Mouse (Mus musculus) adrenal gland, postnatal 10 days (tissue): ENCODE measurements around the gene Frmd4b. TPM values are rescaled to one million over a fixed set of nuclear protein-coding genes. Genes with fewer than 3 reads are reported as not detected.

Experiments
- DNase-seq: peaks from one replicate; pipeline ENCODE4 v3.0.0; 2021; ENCODE audit warnings: mixed read lengths
- total RNA-seq, 2 experiments: library from RNA; stranded (reverse); gene quantifications; 2 replicates each; pipeline ENCODE4 v1.2.3; 2021

Gene Frmd4b
- total RNA-seq, 2 experiments from 2014 or later = 20.0 to 27.9 TPM

DNA sequence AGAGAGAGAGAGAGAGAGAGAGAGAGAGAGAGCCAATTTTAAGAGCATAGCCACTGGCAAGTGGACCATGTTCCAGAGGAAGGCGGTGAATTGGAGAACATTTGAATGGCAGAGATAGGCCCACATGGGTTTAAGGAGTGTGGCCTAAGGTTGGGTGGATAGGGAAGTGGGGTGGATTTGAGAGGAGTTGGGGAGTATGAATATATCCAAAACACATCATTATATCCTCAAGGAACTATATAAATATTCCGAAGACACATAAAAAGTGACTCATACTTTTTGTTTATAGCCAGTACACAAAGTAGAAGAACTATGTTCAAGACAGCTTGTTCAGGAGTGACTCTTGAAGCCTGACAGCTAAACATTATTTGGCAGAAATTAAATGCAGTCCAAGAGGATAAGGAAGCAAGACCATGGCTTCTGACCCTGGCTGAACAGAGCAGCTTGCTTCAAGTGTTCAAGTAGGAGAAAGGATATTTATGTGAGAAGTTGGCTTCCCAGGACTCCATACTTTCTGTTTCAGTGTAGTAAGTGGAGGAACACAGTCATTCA, 36.8 kb downstream of the Frmd4b start:
- no peak for DNase-seq

DNA sequence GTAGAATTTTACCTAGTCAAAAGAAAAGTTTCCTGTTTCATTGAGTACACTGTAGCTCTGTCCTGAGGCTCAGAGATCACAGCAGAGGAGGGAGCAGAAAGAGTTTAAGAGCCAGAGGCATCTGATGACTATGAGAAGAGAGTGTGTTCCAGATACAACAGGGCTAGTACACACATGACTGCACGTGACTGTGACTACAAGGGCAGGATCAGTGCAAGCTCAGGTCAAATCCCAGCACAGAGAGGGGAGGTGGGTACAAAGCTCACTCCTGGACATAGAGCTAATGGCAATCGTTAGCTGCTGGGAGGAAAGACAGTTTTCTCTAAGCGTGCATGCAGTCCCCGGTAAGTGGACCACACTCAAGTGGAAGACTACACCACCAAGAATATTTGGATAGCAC, 37.6 kb downstream of the Frmd4b start:
- no peak for DNase-seq

DNA sequence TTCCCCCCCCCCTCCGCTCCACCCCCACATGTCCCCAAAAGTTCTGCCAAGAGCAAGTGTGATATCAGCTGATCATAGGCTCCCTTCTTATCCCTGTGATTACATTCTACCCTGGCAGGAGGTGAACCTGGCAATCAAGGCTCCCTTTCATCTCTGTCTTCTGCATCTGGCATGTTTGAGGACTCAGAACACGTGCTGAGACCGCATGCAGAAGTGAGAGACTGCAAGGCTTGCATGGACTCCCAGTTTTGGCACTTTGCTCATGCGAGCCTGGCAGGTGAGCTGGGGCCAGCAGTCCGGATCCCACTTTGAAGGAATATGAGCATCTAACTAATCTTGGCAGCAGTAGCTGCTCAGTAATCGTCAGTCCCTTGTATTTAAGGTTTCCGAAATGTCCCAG, 39.1 kb downstream of the Frmd4b start:
- no peak for DNase-seq

DNA sequence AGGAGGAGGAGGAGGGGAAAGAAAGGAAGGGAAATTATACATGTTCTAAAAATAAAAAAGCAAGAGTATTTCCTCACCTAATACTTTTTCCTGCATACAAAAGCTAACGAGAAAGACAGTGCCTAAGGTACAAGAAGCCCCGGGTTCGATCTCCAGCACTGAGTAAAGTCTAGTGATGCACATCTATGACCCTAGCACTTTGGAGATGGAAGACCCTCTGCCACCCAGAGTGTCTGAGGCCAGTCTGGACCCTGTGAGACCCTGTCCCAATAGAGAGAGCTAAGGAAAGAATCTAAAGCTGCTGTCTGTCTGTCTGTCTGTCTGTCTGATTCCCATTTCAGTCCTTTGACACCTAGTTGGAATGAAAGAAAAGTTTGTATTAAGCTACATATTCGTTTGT, 40.0 kb downstream of the Frmd4b start:
- no peak for DNase-seq

DNA sequence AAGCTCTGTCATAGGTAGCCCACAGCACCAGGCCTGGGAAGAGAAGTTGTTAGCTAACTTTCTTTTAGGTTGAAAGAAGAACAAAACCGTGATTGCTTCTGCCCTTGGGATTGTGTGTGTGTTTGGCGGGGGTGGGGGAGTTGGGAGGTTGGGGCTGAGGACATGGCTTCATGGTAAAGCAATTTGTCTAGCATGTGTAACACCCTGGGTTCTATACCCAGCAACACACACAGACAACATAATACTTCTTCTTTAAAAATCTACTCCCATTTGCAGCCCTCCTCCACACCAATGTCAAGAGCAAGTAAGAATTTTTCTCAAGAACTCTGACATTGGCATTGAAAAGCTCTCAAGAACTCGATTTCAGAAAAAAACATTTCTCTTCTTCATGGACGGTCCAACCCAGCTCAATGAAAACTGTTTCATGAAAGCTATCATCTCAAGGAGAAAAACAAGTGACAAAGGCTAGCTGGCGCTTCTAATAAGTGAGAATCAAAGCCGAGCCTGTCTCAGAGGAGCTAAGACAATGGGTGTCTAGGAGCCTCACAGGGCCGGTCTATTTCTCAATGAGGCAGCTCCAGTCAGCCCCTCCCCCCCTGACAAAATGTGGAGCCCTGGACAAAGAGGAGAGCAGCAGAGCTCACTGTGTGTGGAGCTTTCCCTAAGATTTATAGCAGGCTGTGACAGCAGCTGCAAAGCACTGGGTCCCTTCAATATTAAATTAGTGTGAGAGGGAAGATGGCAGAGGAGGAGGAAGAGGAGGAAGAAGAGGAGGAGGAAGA, 40.6 kb downstream of the Frmd4b start:
- peak; percentile 58 for DNase-seq

DNA sequence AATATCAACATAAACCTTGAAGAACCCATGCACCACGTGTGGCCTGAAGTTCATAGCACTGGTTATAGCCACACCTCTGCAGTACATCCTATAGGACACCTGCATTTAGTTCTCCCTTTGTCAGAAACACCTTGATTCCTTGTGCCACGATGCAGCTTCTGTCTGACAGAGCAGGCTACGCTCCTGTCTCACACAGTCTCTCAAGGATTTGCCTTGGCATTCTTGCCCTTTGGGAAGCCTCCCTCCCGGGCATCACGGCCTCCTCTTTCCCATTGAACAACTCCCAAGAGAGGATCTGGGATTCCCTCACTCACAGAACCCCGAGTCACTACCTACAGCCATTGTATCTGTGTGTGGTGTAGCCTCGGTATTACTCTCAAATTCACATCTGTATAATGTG, 41.2 kb downstream of the Frmd4b start:
- DNase-seq = no peak

DNA sequence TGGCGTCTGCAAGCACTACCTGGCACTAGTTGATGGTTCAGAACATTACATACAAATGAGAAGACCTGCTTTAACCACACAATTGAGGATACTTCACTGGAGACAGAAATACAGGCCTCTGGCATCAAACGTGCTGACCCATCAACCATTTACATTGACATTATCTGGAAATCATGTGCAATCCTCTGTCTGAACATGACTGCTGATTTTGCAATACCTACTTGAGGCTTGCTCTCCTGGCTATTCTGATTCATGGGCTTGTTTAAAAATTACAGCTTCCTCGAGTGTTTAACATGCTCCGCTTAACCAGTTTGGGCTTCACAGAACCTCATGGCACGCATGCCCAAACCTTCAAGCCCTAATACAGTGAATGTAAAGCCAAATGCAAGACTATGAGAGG, 42.4 kb downstream of the Frmd4b start:
- no peak for DNase-seq

DNA sequence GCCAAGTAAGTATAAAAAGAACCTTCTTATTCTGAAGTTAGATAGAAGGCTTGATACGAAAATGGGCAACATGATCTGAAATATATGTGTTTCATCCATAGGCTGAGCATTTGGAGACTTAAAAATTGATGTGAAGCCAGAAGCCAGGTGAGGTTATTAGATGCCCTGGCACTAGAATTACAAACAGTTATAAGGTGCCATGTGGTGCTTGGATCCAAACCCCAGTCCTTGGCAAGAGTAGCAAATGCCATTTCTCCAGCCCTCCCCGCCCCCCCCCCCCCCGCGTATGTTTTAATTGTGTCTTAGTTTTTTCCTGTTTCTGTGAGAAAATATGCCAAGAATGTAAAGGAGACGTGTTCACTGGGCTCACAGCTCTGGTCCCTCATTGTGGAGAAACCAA, 45.1 kb downstream of the Frmd4b start:
- no peak for DNase-seq

DNA sequence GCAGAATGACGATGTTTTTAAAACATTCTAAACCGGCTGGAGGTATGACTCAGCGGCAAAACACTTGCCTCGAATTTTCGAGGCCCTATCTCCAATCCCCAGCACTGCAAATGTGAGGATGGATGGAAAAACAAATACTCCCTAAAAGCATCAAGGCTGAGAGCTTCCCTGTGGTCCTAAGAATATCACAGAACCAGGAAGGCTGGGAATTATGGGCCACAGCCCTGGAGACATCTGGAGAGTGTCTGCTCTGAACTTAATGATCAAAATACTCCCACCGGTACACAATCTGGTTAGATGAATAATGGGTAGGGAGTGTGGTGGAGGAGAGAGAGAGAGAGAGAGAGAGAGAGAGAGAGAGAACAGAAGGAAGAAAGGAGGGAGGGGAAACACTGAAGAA, 48.8 kb downstream of the Frmd4b start:
- DNase-seq = no peak

DNA sequence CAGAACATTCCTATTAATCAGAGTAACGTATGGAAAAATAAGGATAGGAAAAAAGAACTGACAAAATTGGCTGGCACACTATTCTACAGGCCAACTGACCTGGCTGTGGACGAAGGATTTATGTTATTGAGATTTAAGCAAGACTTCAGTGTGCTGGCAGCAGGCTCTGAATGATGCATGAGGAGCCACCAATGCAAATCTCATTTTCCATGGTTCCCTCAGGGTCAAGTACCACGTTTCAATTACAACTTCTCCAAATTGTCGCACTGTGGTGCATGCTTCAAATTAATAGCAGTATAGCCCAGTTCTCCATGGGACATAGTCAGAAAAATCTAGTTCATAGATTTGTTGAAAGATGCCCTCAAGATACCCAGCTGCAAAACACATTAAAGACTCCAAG, 50.6 kb downstream of the Frmd4b start:
- DNase-seq = no peak

DNA sequence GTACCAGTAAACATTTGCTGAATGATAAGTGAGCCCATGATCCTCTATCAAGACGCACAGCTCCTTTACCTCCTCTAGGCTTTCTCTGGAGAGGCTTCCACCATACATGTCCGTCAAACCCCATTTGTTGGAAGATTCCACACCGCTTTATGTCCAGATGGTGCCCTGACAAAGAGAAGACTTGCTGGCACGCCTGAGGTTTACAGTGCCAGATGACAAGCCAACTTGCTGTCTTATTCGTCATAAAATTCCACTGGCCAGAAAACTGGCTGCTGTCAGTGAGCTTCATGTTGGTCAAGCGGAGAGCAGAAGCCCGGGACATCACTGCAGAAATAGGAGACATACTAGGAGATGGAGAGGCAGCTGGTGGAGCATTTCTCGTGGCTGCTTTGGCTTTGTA, 60.2 kb downstream of the Frmd4b start:
- DNase-seq = no peak

DNA sequence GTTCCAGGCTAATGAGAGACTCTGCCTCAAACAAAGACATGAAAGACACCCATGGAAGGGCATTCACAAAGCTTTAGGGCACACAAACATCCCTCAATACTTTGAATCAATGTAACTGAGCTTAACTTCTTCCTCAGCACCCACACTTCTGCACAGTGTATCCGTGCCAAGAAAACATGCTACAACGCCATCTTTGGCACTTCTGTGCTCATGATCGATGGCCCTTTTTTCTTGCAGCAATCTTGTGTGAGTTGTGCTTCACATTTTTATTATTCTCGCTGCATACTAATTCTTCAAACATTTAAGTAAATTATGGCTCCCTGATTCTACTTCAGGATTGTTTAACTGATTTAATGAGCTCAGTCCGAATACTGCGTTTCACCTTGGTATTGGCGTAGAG, 61.7 kb downstream of the Frmd4b start:
- DNase-seq = no peak

DNA sequence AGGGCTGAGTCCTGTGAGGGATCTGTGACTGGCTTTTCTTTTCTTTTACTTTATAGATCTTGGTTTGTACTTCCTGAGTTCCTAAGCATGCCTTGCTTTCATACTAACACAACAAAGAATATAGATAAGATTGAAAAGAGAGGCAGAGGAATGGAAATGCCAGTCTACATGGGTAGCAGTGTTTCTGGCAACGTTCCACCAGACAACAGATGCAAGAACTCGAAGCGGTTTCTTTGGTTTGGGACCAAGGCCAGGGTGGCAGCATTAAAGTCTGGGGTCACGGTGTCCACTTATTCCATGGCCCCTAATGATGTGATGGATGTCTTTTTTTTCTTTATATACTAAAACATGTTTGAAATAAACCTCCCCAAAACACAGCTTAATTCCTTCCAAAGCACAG, 63.9 kb downstream of the Frmd4b start:
- peak; percentile 24 for DNase-seq

DNA sequence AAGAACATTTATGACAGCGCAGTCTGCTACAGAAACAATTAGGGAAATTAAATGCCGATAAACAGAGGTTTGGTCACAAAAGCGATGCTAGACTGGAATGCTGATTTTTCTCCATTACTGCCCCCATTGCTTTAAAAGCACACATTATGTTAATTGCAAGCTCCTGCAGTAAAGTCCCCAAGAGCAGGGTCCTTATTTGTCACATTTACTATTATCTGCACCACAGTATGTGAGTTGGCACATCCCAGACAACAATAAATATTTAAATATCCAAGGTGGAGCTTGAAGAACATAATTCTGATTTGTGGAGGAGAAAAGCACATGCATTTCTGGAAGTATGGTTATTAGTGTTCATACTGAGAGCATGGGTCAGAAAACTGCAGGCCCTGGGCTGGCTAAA, 64.8 kb downstream of the Frmd4b start:
- DNase-seq = no peak

DNA sequence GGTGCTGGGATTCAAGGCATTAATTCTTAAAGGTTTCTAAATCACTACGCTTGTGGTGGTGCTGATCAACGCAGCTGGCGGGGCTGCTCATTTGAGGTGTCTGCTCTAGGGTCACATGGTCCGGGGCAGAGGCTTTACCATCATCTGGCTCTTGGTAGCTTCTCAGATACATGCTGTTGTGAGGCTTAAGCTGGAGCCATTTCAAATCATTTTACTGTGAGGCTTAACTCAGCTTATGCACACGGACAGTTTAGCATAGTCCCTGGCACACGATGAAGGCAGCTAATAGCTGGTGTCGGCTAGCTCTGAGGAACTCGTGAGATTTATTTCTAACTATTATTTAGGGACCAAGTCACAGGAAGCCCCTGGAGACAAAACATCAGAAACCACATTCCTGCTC, 65.5 kb downstream of the Frmd4b start:
- DNase-seq = no peak

DNA sequence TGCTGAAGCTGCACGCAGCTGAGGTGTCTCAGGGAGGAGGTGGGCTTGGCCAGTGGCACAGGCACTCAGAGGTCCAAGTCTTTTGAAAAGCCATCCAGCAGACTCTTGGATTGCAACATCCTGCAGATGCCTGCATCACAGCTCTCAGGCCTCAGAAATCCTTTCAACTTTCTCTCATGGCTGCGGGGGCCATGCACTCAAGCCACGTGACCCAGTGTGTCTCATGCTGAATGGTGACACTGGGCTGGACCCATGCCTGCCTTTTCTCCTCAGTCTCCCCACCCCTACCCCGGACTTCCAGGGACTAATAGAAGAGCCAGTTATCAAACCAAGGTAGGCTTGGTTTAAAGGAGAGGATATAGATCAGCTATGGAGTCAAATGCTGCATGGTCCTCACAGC, 66.2 kb downstream of the Frmd4b start:
- no peak for DNase-seq

DNA sequence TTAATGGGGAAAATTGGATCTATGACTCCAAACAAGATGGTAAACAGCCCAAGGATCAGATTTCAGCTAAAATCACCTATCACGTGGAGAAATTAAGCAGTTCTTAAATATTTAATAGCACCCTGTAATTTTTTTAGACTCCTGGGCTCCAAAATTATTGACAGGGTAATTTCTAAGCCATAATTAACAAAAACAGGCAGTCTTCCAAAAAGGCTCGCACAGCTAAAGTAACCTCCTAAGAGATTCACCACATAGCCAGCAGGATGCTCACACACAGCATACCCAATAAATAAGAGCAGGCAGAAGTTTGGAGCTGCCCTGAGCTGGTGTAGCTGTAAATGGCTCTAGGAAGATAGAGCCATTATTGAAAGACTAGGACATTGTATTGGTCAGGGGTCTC, 76.9 kb downstream of the Frmd4b start:
- DNase-seq = no peak

DNA sequence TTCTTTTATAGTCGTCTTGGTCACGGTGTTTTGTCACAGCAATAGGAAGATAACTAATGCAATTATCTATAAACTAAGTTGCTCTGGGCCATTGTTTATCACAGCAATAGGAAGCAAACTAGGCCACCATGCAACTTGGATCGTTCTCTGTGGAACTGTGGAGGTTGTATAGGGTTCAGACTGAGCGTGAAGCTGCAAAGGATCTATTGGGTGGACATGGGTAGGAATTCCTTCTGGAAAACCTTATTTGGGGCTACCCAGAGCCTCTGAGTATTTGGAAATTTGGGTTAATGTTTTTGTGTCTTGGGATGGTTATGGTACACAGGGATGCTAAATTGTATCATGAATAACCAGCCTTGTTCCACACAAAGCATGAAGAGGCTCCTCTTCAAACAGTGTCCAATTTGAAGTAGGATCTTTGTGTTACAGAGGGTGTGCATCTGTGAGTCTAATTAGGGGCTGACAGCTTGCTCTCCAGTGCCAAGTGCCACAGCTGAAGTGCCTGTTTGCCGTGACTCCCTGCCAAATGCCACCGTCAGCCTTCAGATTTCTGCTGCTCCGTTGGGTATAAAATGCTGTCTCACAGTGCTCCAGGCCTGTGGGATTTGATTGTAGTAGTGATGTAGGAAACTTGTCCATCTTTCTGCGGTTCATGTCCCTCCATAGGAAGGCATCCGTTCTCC, 81.4 kb downstream of the Frmd4b start:
- no peak for DNase-seq

DNA sequence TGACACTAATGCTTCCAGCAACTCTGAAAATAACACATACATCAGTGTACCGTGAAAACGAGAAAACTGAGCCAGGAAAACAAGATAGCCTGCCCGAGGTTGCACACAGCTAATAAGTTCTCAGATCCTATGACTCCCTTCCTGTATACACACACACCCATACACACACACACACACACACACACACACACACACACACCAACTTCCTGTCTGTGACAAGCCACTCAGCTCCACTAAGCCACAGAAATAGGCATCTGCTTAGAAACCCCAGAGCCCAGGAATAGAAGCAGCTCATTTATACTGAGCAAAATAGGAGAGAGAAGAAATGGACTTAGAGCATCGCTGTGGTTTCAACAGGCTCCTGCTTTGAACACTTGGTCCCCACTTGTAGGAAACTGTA, 86.3 kb downstream of the Frmd4b start:
- DNase-seq = no peak

DNA sequence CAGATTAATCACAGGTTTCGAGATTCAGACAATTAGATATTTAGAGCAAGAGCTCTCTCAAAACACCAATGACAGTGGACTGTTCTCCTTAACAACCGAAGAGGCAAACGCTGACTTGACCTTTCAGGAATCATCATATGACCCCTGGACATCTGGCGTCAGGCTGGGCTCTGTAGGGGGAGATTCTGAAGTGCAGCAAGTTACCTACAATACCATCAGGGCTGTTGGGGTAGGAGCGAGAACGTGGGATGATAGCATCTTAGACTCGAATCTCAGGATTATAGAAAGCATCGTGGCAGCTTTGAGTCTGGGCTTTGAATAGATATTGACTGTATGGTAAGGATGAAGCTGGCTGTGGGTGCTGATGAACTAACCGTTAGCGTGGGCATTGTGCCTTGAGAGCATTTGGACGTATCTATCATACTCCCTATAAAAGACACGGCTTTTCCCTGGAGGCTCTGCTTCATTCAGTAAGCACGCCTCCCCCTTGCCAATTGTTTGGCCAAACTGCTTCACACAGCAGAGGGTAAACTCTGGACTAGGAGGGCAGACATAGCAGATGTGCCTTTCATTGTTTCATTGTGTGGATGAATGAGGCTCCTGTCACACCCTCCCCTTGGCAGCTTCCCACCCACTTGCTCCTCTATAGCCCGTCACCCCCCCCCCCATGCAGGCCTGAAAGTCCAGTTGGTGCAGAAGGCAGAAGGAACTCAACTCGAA, 88.2 kb downstream of the Frmd4b start:
- no peak for DNase-seq

DNA sequence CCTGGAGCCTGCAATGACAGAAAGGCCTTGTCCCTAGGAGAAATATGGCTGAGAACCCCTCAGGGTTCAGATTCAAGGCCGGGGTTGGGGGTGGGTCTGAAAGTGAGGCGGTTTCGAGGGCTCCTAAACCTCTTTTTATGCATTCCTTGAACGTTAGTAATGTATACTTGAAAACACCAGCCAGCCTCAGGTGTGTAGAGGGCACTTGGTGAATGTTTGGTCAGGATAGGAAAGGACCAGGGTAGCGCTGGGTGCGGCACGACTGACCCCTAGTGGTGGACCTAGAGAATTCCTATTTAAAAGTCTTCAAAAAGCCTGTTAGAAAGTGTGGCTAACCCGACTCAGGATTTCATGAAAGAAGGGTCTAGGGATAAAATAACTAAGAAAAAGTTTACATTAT, 91.2 kb downstream of the Frmd4b start:
- peak; percentile 70 for DNase-seq

DNA sequence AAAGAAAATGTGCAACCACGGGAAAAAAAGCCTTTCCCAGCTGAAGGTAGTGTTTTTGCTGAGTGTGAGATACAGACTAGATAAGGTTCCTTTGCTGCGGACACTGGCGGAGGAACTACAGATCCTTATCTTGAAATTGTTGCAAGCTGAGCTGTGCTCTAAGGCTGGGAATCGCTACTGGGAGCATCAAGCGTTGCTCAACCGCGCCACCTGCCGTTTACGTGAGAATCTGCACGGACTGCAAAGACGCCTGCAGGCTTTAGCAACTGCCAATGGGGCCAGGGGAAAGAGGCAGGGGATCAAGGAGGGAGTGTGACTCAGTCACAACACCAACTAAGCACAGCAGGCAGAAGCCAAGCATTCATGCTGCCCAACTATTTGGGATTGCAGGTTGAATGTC, 94.2 kb downstream of the Frmd4b start:
- DNase-seq = peak; percentile 90
